Mouse (Mus musculus) midbrain, embryonic 13.5 days (tissue): Measurements from ENCODE around the gene Med15. TPM values are rescaled to one million over a fixed set of nuclear protein-coding genes. Genes with fewer than 3 reads are reported as not detected.

Experiments used
- polyA plus RNA-seq: library from polyadenylated mRNA; unstranded; fragments of >200 nt; fragmentation: Nextera tagmentation; extraction: Ambion mirVana; gene quantifications from 2 replicates; pipeline ENCODE4 v1.2.1, GENCODE M21; 2015

Med15 gene
- polyA plus RNA-seq, 1 experiment from 2014 or later: 47.7 TPM

Other genes starting within 250 kb of the Med15 start
- gene Aifm3, start 243.3 kb downstream of the Med15 start, polyA plus RNA-seq: 7.9 and 10.6 TPM in 2 replicates
- 124 and 133 TPM in 2 replicates for gene Lztr1, start 224.2 kb downstream of the Med15 start, polyA plus RNA-seq
- 61.7 and 65.0 TPM in 2 replicates for gene Thap7, start 201.8 kb downstream of the Med15 start, polyA plus RNA-seq
- 0.28 and 0.55 TPM in 2 replicates for gene Lrrc74b, start 171.6 kb downstream of the Med15 start, polyA plus RNA-seq
- gene P2rx6, start 171.0 kb downstream of the Med15 start, polyA plus RNA-seq: 1.0 and 1.3 TPM in 2 replicates
- 13.8 and 14.3 TPM in 2 replicates for gene Slc7a4, start 149.7 kb downstream of the Med15 start, polyA plus RNA-seq
- 27.3 and 27.9 TPM in 2 replicates for gene Smpd4, start 113.5 kb downstream of the Med15 start, polyA plus RNA-seq
- 4.4 and 4.8 TPM in 2 replicates for gene Ccdc74a, start 86.4 kb downstream of the Med15 start, polyA plus RNA-seq
- 64.9 and 68.9 TPM in 2 replicates for gene Klhl22, start 26.7 kb upstream of the Med15 start, polyA plus RNA-seq
- gene Scarf2, start 64.4 kb upstream of the Med15 start, polyA plus RNA-seq: 0.85 and 1.6 TPM in 2 replicates
- gene B830017H08Rik, start 100.2 kb upstream of the Med15 start, polyA plus RNA-seq: 0.54 and 0.70 TPM in 2 replicates
- gene Car15, start 105.5 kb upstream of the Med15 start, polyA plus RNA-seq: 5.3 and 5.5 TPM in 2 replicates
- gene Gm20518, start 158.8 kb upstream of the Med15 start, polyA plus RNA-seq: 0.71 and 0.98 TPM in 2 replicates
- gene Tssk1, start 161.3 kb upstream of the Med15 start, polyA plus RNA-seq: 0.07 TPM in 1 of 2 replicates, not detected in the other
- 97.9 and 103 TPM in 2 replicates for gene Dgcr2, start 165.7 kb upstream of the Med15 start, polyA plus RNA-seq
- 0.14 and 0.19 TPM in 2 replicates for gene Tssk2, start 165.7 kb upstream of the Med15 start, polyA plus RNA-seq
- 56.1 and 56.6 TPM in 2 replicates for gene Ess2, start 178.5 kb upstream of the Med15 start, polyA plus RNA-seq
- gene Gsc2, start 182.2 kb upstream of the Med15 start, polyA plus RNA-seq: 0.40 and 1.5 TPM in 2 replicates
- 146 and 148 TPM in 2 replicates for gene Slc25a1, start 195.3 kb upstream of the Med15 start, polyA plus RNA-seq
- gene Vpreb2, start 247.5 kb upstream of the Med15 start, polyA plus RNA-seq: not detected in 2 replicates